Mouse (Mus musculus) ES-E14 (cell line): ENCODE data around the gene Prss33. TPM values are rescaled to one million over a fixed set of nuclear protein-coding genes. Genes with fewer than 3 reads are reported as not detected.
A peak's percentile ranks its signal among the peaks of the same experiment; 100 is the strongest.
"Not testable (repeated sequence)": the region's sequence is repeated elsewhere in the genome, so short reads cannot be mapped to it uniquely, and the experiment has no call there.

Source experiments
- DNase-seq: peaks from one replicate; pipeline ENCODE4 v3.0.0-alpha.2; 2013; ENCODE audit warnings: low read depth, low spot score
- H3K27ac ChIP-seq: 2 replicates; pipeline ENCODE4 v1.5.1; 2012; ENCODE audit warnings: low read depth, mild to moderate bottlenecking, low read length, moderate library complexity, mixed read lengths; ENCODE audit not compliant: poor library complexity, insufficient read depth, severe bottlenecking
- H3K36me3 ChIP-seq: 2 replicates; pipeline ENCODE4 v1.6.1; 2012; ENCODE audit warnings: mild to moderate bottlenecking, low read length, moderate library complexity, mixed read lengths; ENCODE audit not compliant: control insufficient read depth, poor library complexity, insufficient read depth, severe bottlenecking
- H3K4me1 ChIP-seq, 2 experiments: fragments of 150-350 bp in 1 of 2; sonication (generic) in 1 of 2; 2 replicates each; pipeline ENCODE4 v1.6.1; 2012; ENCODE audit warnings: low read length in 2 of 2, mild to moderate bottlenecking in 1 of 2, mixed read lengths in 1 of 2; ENCODE audit not compliant: control insufficient read depth in 2 of 2, insufficient read depth in 2 of 2, poor library complexity in 1 of 2
- H3K4me3 ChIP-seq, 2 experiments: fragments of 150-350 bp in 1 of 2; sonication (generic) in 1 of 2; 2 replicates each; pipeline ENCODE4 v1.5.1; 2012; ENCODE audit warnings: low read length in 2 of 2, low read depth in 1 of 2, mild to moderate bottlenecking in 1 of 2, mixed read lengths in 1 of 2; ENCODE audit not compliant: insufficient read depth in 1 of 2, poor library complexity in 1 of 2, severe bottlenecking in 1 of 2
- H3K9ac ChIP-seq: 2 replicates; pipeline ENCODE4 v1.6.1; 2012; ENCODE audit warnings: low read depth, mild to moderate bottlenecking, low read length, mixed read lengths; ENCODE audit not compliant: poor library complexity, insufficient read depth, severe bottlenecking
- H3K9me3 ChIP-seq: fragments of 150-350 bp; sonication (generic); 2 replicates; pipeline ENCODE4 v1.6.1; 2012; ENCODE audit warnings: low read depth, mild to moderate bottlenecking, low read length; ENCODE audit not compliant: control insufficient read depth, insufficient read depth
- CHD2 ChIP-seq: IDR thresholded peaks from 2 replicates; pipeline ENCODE4 v1.6.1; 2014; ENCODE audit warnings: mild to moderate bottlenecking, low read depth, low read length, inconsistent platforms
- HCFC1 ChIP-seq: IDR thresholded peaks from 2 replicates; pipeline ENCODE4 v1.6.1; 2012; ENCODE audit warnings: low read length, inconsistent platforms, borderline replicate concordance; ENCODE audit not compliant: insufficient read depth
- MAFK ChIP-seq: IDR thresholded peaks from 2 replicates; pipeline ENCODE4 v1.6.1; 2014; ENCODE audit warnings: mild to moderate bottlenecking, low read depth, low read length, inconsistent platforms; ENCODE audit not compliant: insufficient read depth
- ZC3H11A ChIP-seq: IDR thresholded peaks from 2 replicates; pipeline ENCODE4 v1.6.1; 2012; ENCODE audit warnings: low read depth, mild to moderate bottlenecking, inconsistent platforms, low read length, borderline replicate concordance
- ZNF384 ChIP-seq: IDR thresholded peaks from 2 replicates; pipeline ENCODE4 v1.6.1; 2012; ENCODE audit warnings: low read depth, low read length, inconsistent platforms
- in situ Hi-C, 2 experiments: fragments of 600-800 bp; cut with MboI; formaldehyde crosslinking; loops; one replicate each; pipeline ENCODE4 v1.15.1; 2025; ENCODE audit warnings: low sequenced_read_pairs in 2 of 2, inconsistent platforms in 1 of 2; ENCODE audit not compliant: unreplicated experiment in 2 of 2
- total RNA-seq: library from RNA; depleted of rRNA; stranded (reverse); fragments of 300-350 nt; gene quantifications from 2 replicates; pipeline ENCODE4 v1.2.3, GENCODE M21; 2012; rRNA removed

Gene Prss33
- 0.45 and 0.95 TPM in 2 replicates for total RNA-seq

GRCm38 (mm10) chr17:23836006-23836575 is at the start of gene Prss33:
Gene Prss33, minus strand, starts transcription at chr17:23836056.
- H3K9ac ChIP-seq: peak within 1 kb of the TSS; percentile 39; the same call in 1 of the 2 replicates

GRCm38 (mm10) chr17:23880576-23880975 is 44.7 kb upstream of the Prss33 start, which contains the start of the genes Dcpp1 and Dcpp2:
Gene Dcpp1, plus strand, starts transcription at chr17:23880876.
Gene Dcpp2, plus strand, starts transcription at chr17:23880880.
- H3K9ac ChIP-seq, H3K9me3 ChIP-seq, H3K36me3 ChIP-seq, H3K27ac ChIP-seq, H3K4me3 ChIP-seq, DNase-seq, in situ Hi-C loops, H3K4me1 ChIP-seq: not testable (repeated sequence)

More at GRCm38 (mm10) chr17:23836006-23836575, at the start of gene Prss33:
- in situ Hi-C loops: no loop called here
- no peak for DNase-seq
- H3K36me3 ChIP-seq: no peaks in the 10 kb centered on the region
- peaks cover 0 to 15% of the 10 kb centered on the region in 2 experiments; a peak in 1 of 4 replicates for H3K4me1 ChIP-seq
- H3K9me3 ChIP-seq: no peaks in the 10 kb centered on the region
- H3K27ac ChIP-seq: no peak within 1 kb of the TSS
- TF ChIP-seq MAFK: no peak
- TF ChIP-seq CHD2: no peak
- TF ChIP-seq HCFC1: no peak
- TF ChIP-seq ZNF384: no peak
- no peak for TF ChIP-seq ZC3H11A
- H3K4me3 ChIP-seq: peak within 1 kb of the TSS in 1 of 2 experiments; percentile 44; a peak in 2 of 4 replicates

DNA sequence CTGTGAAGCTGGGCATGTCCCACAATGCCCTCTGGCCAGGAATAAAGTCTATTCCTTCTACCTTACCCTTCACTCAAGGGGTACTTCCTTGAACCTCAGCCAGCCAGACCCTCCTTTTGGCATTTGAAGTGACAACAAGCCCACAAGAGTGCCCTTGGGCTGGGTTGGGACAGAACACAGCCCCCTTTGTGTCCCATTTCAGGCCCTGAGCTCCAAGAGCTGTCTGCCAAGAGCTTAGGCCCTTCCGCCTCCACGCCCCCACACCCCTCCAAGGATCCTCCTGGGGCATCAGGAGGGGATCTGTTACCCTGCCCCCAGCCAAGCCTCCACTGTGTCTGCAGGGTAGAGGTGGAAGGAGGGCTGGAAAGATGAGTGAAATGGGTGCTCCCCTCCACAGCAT is 41.3 kb upstream of the Prss33 start:
- Histone ChIP-seq H3K9me3 (no peaks in the 10 kb centered on the region), H3K4me3 (no peak overlapping the region), H3K4me1 (no peaks in the 10 kb centered on the region), H3K9ac (no peak overlapping the region), H3K36me3 (no peaks in the 10 kb centered on the region), H3K27ac (no peak overlapping the region)
- DNase-seq: no peak
- in situ Hi-C loops: no loop called here
- TF ChIP-seq ZC3H11A (no peak), HCFC1 (no peak), MAFK (no peak), CHD2 (no peak)

- DNase-seq: no peak
- in situ Hi-C loops: no loop called here
- H3K9ac ChIP-seq: no peak overlapping the region
- TF ChIP-seq HCFC1 (no peak), ZNF384 (no peak), MAFK (no peak), CHD2 (no peak), ZC3H11A (no peak)
- no peak overlapping the region for H3K4me3 ChIP-seq
- H3K36me3 ChIP-seq: no peaks in the 10 kb centered on the region
- H3K4me1 ChIP-seq: no peaks in the 10 kb centered on the region
- H3K27ac ChIP-seq: no peak overlapping the region
- H3K9me3 ChIP-seq: no peaks in the 10 kb centered on the region
Measured at GRCm38 (mm10) chr17:23876741-23877140, 40.9 kb upstream of the Prss33 start.
